Mouse (Mus musculus): ENCODE measurements around the gene Mfsd12. TPM values are rescaled to one million over a fixed set of nuclear protein-coding genes. Genes with fewer than 3 reads are reported as not detected.

Mfsd12 gene
- total and polyA plus RNA-seq, 3 experiments, result 5.2 to 9.5 (median 7.4) TPM

- peaks cover 3% of the 10 kb centered on the region for H3K27me3 ChIP-seq (replicated peaks)
- no peaks in the 10 kb centered on the region for H3K9me3 ChIP-seq (replicated peaks; ENCODE audit: low read length)
- H3K27ac ChIP-seq (ENCODE audit: insufficient read depth, low read depth), result no peak overlapping the region
- no peaks in the 10 kb centered on the region for H3K79me2 ChIP-seq (replicated peaks; ENCODE audit: control insufficient read depth, extremely low read depth, insufficient read depth, poor library complexity, severe bottlenecking)
- peaks cover 0 to 4% of the 10 kb centered on the region in 2 experiments; a peak in 2 of 4 replicates for H3K4me1 ChIP-seq (ENCODE audit: control insufficient read depth in 1 of 2, insufficient read depth in 2 of 2)
- DNase-seq (ENCODE audit: extremely low read depth), result no peak
- in situ Hi-C loops (cut with MboI; ENCODE audit: low pct_ligation_motif_present, low pct_unique_long_range_greater_than_20kb, low sequenced_read_pairs) (no loop called here), dilution Hi-C loops (cut with MboI; ENCODE audit: extremely low pct_ligation_motif_present, extremely low pct_unique_long_range_greater_than_20kb, low sequenced_read_pairs) (no loop called here)
- H3K9ac ChIP-seq (ENCODE audit: insufficient read depth, low read depth), result no peak overlapping the region
- no peak overlapping the region for H3K4me3 ChIP-seq (replicated peaks in 1 of 3; ENCODE audit: low read depth in 2 of 3, low read length in 2 of 3, poor library complexity in 1 of 3)
- H3K36me3 ChIP-seq (replicated peaks in 1 of 2; ENCODE audit: control insufficient read depth in 1 of 2, insufficient read depth in 1 of 2, low read length in 1 of 2), result peaks cover 0 to 7% of the 10 kb centered on the region in 2 experiments
- H3K4me2 ChIP-seq (ENCODE audit: insufficient read depth, low read depth, poor library complexity, severe bottlenecking), result no peak overlapping the region
- TF ChIP-seq E2F4 (IDR thresholded peaks at IDR 0.05; ENCODE audit: insufficient replicate concordance, low read depth, low read length) (no peak), RAD21 (IDR thresholded peaks at IDR 0.05; ENCODE audit: low read depth, low read length) (no peak), CTCF (conservative IDR thresholded peaks at IDR 0.05 in 1 of 2, IDR thresholded peaks at IDR 0.05 in 1 of 2; ENCODE audit: low read depth in 2 of 2, low read length in 2 of 2) (no peak), CHD1 (IDR thresholded peaks at IDR 0.05; ENCODE audit: low read depth, low read length) (no peak), MXI1 (IDR thresholded peaks at IDR 0.05; ENCODE audit: low read depth, low read length) (no peak), JUN (IDR thresholded peaks at IDR 0.05; ENCODE audit: insufficient read depth, low read depth, low read length) (no peak), PAX5 (IDR thresholded peaks at IDR 0.05; ENCODE audit: low read length) (no peak)
These were observed 21.6 kb upstream of the Mfsd12 start for GRCm38 (mm10) chr10:81335393-81336340.

DNA sequence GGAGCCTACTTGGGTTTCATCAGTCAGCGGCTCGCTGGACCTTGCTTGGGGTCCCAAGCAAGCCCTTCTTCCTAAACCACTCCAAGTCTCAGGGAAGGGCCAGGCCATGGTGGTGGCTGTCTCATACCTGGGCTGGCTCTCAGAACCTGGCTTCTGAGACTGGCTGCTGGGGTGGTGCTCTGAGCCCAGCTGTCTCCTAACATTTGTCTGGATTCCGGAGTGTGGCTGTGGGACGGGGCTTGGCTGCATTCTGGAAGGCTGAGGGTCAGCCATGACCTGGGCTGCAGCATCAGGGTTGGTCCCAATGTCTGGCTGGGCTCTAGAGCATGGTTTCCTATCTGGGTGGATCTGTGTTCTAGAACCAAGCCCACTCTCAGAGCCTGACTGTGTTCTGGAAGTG is 20.7 kb upstream of the Mfsd12 start:
- no peak overlapping the region for H3K27ac ChIP-seq (ENCODE audit: insufficient read depth, low read depth)
- H3K4me2 ChIP-seq (ENCODE audit: insufficient read depth, low read depth, poor library complexity, severe bottlenecking), result no peak overlapping the region
- H3K79me2 ChIP-seq (replicated peaks; ENCODE audit: control insufficient read depth, extremely low read depth, insufficient read depth, poor library complexity, severe bottlenecking), result no peaks in the 10 kb centered on the region
- in situ Hi-C loops (cut with MboI; ENCODE audit: low pct_ligation_motif_present, low pct_unique_long_range_greater_than_20kb, low sequenced_read_pairs), result no loop called here
- H3K36me3 ChIP-seq (replicated peaks in 1 of 2; ENCODE audit: control insufficient read depth in 1 of 2, insufficient read depth in 1 of 2, low read length in 1 of 2), result peaks cover 0 to 7% of the 10 kb centered on the region in 2 experiments
- H3K4me1 ChIP-seq (ENCODE audit: control insufficient read depth in 1 of 2, insufficient read depth in 2 of 2), result peaks cover 4 to 5% of the 10 kb centered on the region in 2 experiments; a peak in 3 of 4 replicates
- H3K9ac ChIP-seq (ENCODE audit: insufficient read depth, low read depth), result no peak overlapping the region
- peaks cover 6% of the 10 kb centered on the region for H3K27me3 ChIP-seq (replicated peaks)
- TF ChIP-seq PAX5 (IDR thresholded peaks at IDR 0.05; ENCODE audit: low read length) (no peak), ZKSCAN1 (IDR thresholded peaks at IDR 0.05; ENCODE audit: borderline replicate concordance, low read depth, low read length) (no peak), MEF2A (IDR thresholded peaks at IDR 0.05; ENCODE audit: borderline replicate concordance, low read depth, low read length) (no peak), GABPA (IDR thresholded peaks at IDR 0.05; ENCODE audit: insufficient replicate concordance, low read depth, low read length) (no peak), SIN3A (IDR thresholded peaks at IDR 0.05; ENCODE audit: low read length) (no peak), POLR2AphosphoS2 (IDR thresholded peaks at IDR 0.05; ENCODE audit: low read depth, low read length) (no peak), RCOR1 (conservative IDR thresholded peaks at IDR 0.05; ENCODE audit: low read depth, low read length) (no peak)
- no peaks in the 10 kb centered on the region for H3K9me3 ChIP-seq (replicated peaks; ENCODE audit: low read length)
- dilution Hi-C loops (cut with MboI; ENCODE audit: extremely low pct_ligation_motif_present, extremely low pct_unique_long_range_greater_than_20kb, low sequenced_read_pairs), result no loop called here
- DNase-seq (ENCODE audit: extremely low read depth), result no peak
- no peak overlapping the region for H3K4me3 ChIP-seq (replicated peaks in 1 of 3; ENCODE audit: low read depth in 2 of 3, low read length in 2 of 3, poor library complexity in 1 of 3)
